Mouse (Mus musculus) gastrocnemius, postnatal 10 days (tissue): Measurements from ENCODE around the gene Rcsd1. TPM values are rescaled to one million over a fixed set of nuclear protein-coding genes. Genes with fewer than 3 reads are reported as not detected.
"Not testable (repeated sequence)": the region's sequence is repeated elsewhere in the genome, so short reads cannot be mapped to it uniquely, and the experiment has no call there.

ENCODE experiments used
- DNase-seq: peaks from one replicate; pipeline ENCODE4 v3.0.0; 2021; ENCODE audit warnings: mixed read lengths
- total RNA-seq, 2 experiments: library from RNA; stranded (reverse); gene quantifications; 2 replicates each; pipeline ENCODE4 v1.2.3; 2021

Gene Rcsd1
- total RNA-seq, 2 experiments from 2014 or later, result 128 to 138 TPM

DNA sequence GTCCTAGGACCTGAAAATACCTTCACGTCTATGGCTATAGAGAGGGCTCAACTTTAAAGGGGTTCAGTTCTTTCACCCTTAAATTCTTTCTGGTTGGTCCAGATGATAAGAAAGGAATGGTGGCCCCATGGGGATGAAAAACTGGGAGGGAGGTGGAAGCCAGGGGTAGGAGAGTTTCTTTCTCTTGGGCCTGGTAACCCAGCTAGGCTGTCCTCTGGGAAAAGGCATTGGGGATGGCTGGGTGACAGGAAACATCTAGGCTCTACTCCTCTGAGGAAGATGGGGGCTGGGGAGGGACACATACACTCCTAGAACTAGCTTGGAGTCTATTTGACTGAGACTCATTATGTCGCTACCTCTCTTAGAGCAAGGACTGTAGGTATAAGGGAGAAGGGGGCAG, 21.7 kb downstream of the Rcsd1 start:
- no peak for DNase-seq

DNA sequence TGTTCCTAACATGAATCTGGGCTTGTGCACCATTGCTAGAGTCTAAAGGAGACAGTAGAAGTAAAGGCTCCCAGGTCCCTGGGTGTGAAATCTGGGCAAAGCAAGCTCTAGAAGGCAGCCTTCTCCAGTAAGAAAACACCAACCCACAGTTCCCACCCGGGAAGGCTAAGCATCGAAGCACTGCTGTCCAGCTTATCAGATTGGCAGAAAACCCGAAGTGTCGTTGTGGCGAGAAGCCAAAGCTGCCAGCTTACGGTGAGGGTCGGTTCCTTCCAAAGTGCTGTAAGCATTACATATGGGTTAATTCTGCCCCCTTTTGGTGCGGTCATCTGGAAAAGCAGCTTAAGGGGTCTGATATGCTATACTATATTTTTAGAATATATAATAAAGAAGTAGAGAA, 22.6 kb downstream of the Rcsd1 start:
- DNase-seq, result no peak

DNA sequence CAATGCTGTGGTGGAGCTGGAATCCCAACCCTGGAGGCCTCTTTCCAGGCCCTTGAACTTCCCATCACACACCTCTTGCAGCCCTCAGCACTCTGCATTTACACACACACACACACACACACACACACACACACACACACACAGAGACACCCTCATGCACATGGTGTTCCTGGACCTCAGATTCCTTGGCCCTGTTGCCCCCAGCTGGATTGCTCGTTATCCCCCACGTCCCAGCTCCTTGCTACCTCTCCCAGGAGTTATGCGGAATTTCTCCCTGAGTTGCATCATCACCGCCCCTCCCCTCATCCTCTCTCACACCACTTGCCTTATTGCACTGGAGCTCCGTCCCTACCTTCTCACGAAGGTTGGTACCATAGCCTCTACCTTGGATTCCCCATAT, 23.2 kb downstream of the Rcsd1 start:
- no peak for DNase-seq

DNA sequence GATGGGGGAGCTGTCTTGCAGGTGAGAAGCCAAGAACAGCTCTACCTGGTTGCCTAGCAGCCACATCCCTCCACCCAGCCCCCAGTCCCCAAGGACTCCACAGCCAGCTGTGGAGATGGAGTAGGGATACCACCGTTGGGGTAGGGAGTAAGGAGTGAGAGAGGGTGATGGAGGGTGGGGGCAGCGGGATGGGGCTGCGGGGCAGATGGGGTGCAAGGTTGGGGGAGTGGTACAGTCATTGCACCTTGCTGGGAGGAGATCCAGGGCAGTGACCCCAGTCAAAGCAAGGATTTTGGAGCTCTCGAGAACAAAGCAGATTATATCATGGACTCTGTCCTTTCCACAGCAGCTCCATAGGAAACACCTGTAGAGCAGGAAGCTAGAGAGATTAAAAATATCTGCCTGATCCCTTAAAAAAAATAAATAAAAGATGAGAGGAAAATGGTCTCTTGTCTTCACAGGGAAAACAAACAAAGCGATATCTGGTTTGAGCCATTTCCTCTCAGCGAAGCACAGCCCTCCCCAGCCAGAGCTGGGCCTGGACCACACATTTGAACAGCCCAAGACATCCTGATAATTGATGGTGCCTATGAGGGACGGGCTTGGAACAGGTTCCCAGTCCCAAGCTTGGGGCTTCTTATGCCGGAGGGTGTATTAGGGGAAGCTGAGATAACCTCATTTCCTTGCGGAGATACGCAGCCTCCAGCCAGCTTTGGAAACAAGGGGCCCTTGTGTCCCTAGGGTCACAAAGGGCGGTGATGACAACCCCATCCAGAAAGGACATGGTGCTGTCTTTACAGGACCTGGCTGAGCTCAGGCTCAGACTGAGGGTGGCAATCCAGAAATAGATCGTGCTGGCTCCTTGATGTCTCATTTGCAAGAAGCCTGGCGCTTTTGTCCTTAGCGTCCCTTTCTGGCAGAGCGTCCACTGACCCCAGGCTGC, 25.0 kb downstream of the Rcsd1 start:
- DNase-seq, result no peak

GRCm38 (mm10) chr1:165682056-165682853, 27.3 kb downstream of the Rcsd1 start:
- no peak for DNase-seq

DNA sequence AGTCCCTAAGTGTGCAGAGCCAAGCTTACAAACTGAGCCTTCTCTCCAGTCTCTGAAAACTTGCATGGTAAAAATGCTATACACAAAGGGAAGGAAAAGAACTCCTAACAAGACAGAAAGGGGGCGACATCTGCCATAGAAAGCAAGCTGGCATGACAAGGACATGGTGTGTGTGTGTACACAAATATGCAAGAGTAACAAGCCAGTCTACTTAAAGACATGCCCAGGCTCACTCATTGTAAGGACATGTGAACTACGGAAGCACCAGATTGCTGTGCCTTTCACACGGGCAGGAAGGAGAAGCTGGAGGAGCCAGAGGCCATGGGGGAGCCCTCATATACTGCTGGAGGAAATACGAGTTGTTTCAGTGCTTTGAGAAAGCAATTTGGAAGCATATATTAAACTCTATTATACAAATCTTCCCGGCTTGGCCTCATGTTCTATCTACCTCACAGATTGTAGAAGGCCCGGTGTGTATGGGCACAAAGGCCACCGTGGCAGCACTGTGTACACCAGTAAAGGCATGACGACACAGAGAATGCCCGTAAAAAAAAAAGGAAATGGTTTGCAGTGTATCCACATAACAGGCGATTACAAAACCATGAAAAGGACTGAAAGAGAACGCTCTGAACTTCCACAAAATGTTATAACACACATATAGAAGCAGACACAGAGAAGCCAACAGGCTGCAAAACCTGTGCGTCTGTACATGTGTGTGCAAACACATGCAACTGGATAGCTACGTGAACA, 28.3 kb downstream of the Rcsd1 start:
- no peak for DNase-seq

DNA sequence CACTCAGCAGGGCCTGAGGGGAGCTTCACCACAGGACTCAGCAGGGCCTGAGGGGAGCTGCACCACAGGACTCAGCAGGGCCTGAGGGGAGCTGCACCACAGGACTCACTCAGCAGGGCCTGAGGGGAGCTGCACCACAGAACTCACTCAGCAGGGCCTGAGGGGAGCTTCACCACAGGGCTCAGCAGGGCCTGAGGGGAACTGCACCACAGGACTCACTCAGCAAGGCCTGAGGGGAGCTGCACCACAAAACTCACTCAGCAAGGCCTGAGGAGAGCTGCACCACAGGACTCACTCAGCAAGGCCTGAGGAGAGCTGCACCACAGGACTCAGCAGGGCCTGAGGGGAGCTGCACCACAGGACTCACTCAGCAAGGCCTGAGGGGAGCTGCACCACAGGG, 29.5 kb downstream of the Rcsd1 start:
- DNase-seq, result not testable (repeated sequence)

- no peak for DNase-seq
Measured at GRCm38 (mm10) chr1:165679618-165679997, 29.9 kb downstream of the Rcsd1 start.

DNA sequence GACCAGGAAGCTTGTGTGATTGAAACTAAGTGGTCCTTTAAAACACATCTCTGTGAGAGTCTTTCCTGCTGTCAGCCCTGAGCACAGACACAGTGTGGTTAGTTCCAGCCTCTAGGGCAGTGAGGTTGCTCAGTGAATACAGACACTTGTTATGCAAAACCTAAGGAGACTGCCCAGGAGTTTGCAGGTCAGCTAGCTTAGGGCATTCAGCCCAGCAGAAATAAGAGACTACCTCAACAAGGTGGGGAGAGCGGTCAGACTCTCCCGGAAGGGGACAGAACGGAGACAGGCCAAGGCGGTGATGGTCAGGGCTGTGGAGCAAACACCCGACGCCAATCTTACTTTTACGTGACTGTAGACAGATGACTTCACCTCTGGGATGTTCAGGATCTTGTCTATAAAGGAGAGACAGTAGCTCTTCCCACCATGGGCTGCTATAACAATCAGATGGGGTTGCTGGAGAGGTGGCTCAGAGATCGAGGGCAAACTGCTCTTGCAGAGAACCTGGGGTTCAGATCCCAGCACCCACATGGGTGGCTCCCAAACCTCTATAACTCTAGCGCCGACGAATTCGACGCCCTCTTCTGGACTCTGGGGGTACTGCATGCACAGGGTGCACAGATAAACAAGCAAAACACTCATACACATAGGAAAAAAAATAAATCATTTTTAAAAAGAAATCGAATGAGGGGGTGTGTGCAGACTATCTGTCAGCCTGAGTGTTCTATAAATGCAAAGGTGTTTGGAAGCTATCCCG, 30.5 kb downstream of the Rcsd1 start:
- DNase-seq, result no peak

DNA sequence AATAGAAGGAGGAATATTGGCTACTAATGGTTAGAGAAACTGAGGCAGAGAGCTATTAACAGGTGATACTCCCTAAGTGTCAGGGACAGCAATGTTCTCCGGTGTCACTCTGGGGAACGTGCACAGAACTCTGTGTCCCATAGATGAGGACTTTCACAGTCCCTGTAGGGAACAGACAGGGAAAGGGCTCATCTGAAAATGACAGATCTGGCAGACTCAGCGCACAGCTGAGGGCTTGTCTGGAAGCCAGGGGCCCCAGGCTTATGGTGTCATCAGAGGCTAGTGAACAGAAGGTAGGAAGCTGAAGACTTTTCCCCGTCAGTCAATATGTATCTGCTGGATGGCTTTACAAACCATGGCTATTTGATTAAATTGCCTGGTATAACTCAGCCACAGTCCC, 32.0 kb downstream of the Rcsd1 start:
- peak; percentile 44 for DNase-seq

GRCm38 (mm10) chr1:165676993-165677392, 32.6 kb downstream of the Rcsd1 start:
- DNase-seq, result peak; percentile 31

DNA sequence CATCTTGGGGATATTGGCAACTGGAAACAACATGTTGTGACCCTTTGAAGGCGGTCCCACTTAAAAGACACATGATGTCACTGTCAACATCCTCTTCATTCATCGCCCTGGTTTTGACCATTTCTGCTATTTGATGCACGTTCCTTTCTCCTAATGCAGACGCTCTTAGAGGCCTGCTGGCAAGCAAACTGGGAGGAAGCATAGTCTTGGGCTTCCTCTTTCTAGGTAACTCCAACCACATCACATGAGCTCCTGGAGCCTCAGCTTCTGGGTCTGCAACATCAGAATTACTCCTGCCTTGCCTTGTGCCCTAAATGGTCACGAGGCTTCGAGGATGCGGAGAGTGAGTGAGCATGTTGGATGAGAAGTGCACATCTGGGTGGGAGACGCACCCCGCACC, 34.4 kb downstream of the Rcsd1 start:
- DNase-seq, result no peak

DNA sequence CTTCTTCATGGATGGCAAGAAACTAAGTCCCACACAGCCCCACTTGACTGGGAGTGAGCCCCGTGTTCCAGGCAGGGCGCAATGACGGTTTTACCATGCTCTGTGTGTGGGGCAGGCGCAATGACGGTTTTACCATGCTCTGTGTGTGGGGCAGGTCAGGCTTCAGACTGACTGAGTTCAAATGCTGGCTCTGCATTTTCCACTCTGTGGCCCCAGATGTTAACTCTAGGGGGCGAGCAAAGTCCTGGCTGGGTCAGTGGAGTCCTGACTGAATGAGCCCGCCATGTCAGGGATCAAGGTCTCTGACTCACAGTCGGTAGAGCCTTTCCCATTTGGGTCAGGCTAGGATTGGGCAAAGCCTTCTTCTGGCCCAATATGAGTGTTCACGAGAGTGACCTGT, 37.2 kb downstream of the Rcsd1 start:
- DNase-seq, result no peak

- no peak for DNase-seq
Measured at GRCm38 (mm10) chr1:165670056-165670455, 39.5 kb downstream of the Rcsd1 start.

DNA sequence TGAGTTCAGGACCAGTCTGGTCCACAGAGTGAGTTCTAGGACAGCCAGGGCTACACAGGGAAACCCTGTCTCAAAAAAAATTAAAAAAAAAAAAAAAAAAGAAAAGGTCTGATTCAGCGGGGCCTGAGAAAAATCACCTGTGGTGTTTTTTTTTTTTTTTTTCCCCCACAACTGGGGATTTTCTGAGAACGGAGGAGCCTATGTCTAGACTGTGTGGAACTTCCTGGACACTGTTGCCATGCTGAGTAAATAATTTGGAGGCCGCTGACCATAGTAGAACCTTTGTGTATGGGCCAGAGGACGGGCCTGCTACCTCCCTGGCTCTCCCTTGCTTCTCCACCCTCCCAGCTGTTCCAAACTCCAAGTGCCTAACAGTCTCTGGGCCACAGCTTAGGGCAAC, 40.7 kb downstream of the Rcsd1 start:
- DNase-seq, result no peak

GRCm38 (mm10) chr1:165667380-165667779, 42.2 kb downstream of the Rcsd1 start:
- DNase-seq, result peak; percentile 62

DNA sequence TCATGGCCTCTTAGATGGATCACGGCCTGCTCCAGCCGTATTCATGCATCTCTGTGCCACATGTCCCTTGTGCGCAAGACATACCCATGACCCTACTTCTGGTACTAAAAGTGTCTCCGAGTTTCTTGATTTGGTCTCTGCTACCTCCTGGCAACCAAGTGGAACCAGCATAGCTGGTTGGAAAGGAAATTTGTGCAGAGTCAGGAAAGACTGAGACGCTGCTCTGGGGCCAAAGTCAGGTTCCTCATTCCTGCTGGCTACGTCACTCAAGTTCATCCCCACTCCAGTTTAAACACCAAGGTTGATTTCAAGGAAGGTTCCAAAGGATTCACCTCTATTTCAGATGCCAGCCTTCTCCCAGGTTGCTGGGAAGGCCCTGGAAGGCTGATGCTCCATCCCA, 42.6 kb downstream of the Rcsd1 start:
- DNase-seq, result no peak

DNA sequence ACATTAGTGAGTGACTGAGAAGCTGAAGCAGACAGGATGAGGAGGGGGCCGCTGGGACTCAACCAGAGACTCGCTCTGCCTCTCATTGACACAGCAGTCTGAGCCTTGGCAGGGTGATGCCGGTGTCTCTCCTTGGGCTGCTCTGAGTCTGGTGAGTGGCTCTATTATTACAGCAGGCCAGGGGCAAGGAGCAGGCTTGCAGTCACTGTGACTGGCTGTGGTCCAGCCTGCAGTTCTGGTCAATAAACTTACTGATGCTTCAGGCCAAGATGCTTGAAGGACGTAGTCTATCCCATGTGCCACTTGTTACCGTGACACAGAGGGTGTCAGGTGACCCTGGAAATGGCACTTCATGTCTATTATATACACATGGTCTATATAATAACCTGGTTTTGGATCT, 43.8 kb downstream of the Rcsd1 start:
- no peak for DNase-seq

GRCm38 (mm10) chr1:165663277-165663676, 46.3 kb downstream of the Rcsd1 start:
- DNase-seq, result no peak

GRCm38 (mm10) chr1:165662426-165663192, 46.9 kb downstream of the Rcsd1 start:
- no peak for DNase-seq

DNA sequence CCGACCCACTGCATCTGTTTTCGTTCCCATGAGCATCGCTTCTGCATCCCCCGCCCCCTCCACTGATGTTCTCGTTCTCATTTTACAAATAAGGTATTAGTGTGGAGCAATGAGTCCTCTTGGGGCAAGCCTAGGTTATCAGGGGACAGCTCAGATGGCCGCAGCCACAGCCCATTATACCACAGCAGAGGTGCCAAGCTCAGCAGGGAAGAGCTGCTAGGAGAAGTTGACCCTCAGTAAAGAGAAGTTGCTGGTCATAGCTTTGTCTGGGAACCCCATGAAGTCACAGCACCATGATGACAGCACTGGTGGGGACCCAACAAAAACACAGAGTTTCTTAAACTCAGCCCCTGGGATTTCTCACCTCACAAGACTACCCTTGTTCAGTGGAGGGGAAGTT, 47.8 kb downstream of the Rcsd1 start:
- no peak for DNase-seq
